Mouse (Mus musculus) liver, embryonic 12.5 days (tissue): ENCODE results near the gene Pet2. TPM values are rescaled to one million over a fixed set of nuclear protein-coding genes. Genes with fewer than 3 reads are reported as not detected.

Experiments
- ATAC-seq: fragments of 200-750 bp; cut with Nextera tagmentation; 2 replicates; pipeline ENCODE4 v1.8.0; 2017; ENCODE audit warnings: moderate number of reproducible peaks, mild to moderate bottlenecking, moderate library complexity
- H3K27ac ChIP-seq: fragments of 300-500 bp; sonication (generic); 2 replicates; pipeline ENCODE4 v1.5.1; 2016; ENCODE audit warnings: mild to moderate bottlenecking
- H3K27me3 ChIP-seq: fragments of 300-500 bp; sonication (generic); replicated peaks from 2 replicates; pipeline ENCODE4 v1.6.1; 2016; ENCODE audit warnings: mild to moderate bottlenecking, moderate library complexity
- H3K36me3 ChIP-seq: fragments of 300-500 bp; sonication (generic); 2 replicates; pipeline ENCODE4 v1.6.1; 2016; ENCODE audit warnings: mild to moderate bottlenecking, moderate library complexity
- H3K4me1 ChIP-seq: fragments of 300-500 bp; sonication (generic); 2 replicates; pipeline ENCODE4 v1.6.1; 2016
- H3K4me2 ChIP-seq: fragments of 300-500 bp; sonication (generic); 2 replicates; pipeline ENCODE4 v1.6.1; 2016; ENCODE audit warnings: mild to moderate bottlenecking, moderate library complexity
- H3K4me3 ChIP-seq: fragments of 300-500 bp; sonication (generic); 2 replicates; pipeline ENCODE4 v1.5.1; 2016; ENCODE audit warnings: mild to moderate bottlenecking, moderate library complexity
- H3K9ac ChIP-seq: fragments of 300-500 bp; sonication (generic); 2 replicates; pipeline ENCODE4 v1.6.1; 2016; ENCODE audit warnings: mild to moderate bottlenecking, moderate library complexity
- H3K9me3 ChIP-seq: fragments of 300-500 bp; sonication (generic); replicated peaks from 2 replicates; pipeline ENCODE4 v1.6.1; 2016; ENCODE audit warnings: mild to moderate bottlenecking, moderate library complexity
- WGBS: fragments of 180-500 bp; shearing (Covaris S2); methylation state at CpG from one replicate; pipeline ENCODE4 v1.1.7; 2016; ENCODE audit not compliant: insufficient replicate concordance; 5-methylcytosine and 5-hydroxymethylcytosine counted together
- polyA plus RNA-seq: library from polyadenylated mRNA; unstranded; fragments of >200 nt; fragmentation: Nextera tagmentation; extraction: Ambion mirVana; gene quantifications from 2 replicates; pipeline ENCODE4 v1.2.1, GENCODE M21; 2016

The Pet2 gene
- not detected in 2 replicates for polyA plus RNA-seq

- Histone ChIP-seq H3K9me3 (no peaks in the 10 kb centered on the region), H3K4me1 (no peaks in the 10 kb centered on the region), H3K4me3 (no peak within 1 kb of the TSS), H3K36me3 (no peaks in the 10 kb centered on the region), H3K27me3 (no peaks in the 10 kb centered on the region), H3K4me2 (no peak within 1 kb of the TSS), H3K27ac (no peak within 1 kb of the TSS), H3K9ac (no peak within 1 kb of the TSS)
- 84% methylated on average over 9 of the region's 9 CpGs for WGBS
- ATAC-seq, result no peak
Observed at GRCm38 (mm10) chrX:89409589-89409988, at the start of gene Pet2. TSS of gene Pet2 (minus strand) at chrX:89409689.
